10 mouse cellular contexts compared by ENCODE assay signal in genomic region chr1:76786871-76787270, GRCm38 (mm10).
"Had no signal": no experiment of that assay in that cellular context is flagged by ENCODE, and none has a peak within 500 bp of the region (broad histone marks: within the 10 kb centered on the region; RNA-seq: fewer than 3 reads in every experiment).

No protein-coding gene starts in this region.

- DNase-seq: right cerebral cortex, adult 18-20 months; right cerebral cortex, postnatal 14 days; right cerebral cortex, postnatal 25 days; spleen, adult 18-20 months; thymus, adult 18-20 months; thymus, adult 2 months; thymus, postnatal 14 days; thymus, postnatal 25 days; thymus, postnatal 36 days; thymus, postnatal 4 days had no signal
